In genomic region chr17:79825241-79826030, GRCm38 (mm10) we compare ENCODE assay signal across 8 mouse cellular contexts.
A peak's percentile ranks its signal among the peaks of the same experiment; 100 is the strongest.
DNase-seq lines count a peak whose midpoint lies in the region; ATAC-seq and TF ChIP-seq lines count a peak whose summit lies in the region.
"Had no signal": no experiment of that assay in that cellular context is flagged by ENCODE, and none has a peak within 500 bp of the region (broad histone marks: within the 10 kb centered on the region; RNA-seq: fewer than 3 reads in every experiment).

No protein-coding gene starts in this region.

- peak; percentile 8 to 16 for DNase-seq in heart, adult 9 months (ENCODE audit: low spot score in 2 of 2)
- DNase-seq in neural tube, embryonic 10.5 days (ENCODE audit: extremely low spot score, low spot score): no peak
- no peak for DNase-seq in lung, postnatal 0 days (ENCODE audit: low spot score)

- H3K27me3 ChIP-seq in heart, embryonic 11.5 days (ENCODE audit: control insufficient read depth, insufficient read depth, low read length): no peaks in the 10 kb centered on the region
- no peaks in the 10 kb centered on the region for H3K27me3 ChIP-seq in neural tube, embryonic 14.5 days (ENCODE audit: control insufficient read depth, insufficient read depth, low read length)
- no peaks in the 10 kb centered on the region for H3K27me3 ChIP-seq in forebrain, embryonic 16.5 days (replicated peaks; ENCODE audit: control insufficient read depth, insufficient read depth, low read length)
- H3K27me3 ChIP-seq in lung, postnatal 0 days (replicated peaks; ENCODE audit: insufficient read depth, low read length): no peaks in the 10 kb centered on the region

- H3K27ac ChIP-seq in heart, embryonic 11.5 days (ENCODE audit: low read depth, low read length): no peak overlapping the region
- no peak overlapping the region for H3K27ac ChIP-seq in neural tube, embryonic 14.5 days (ENCODE audit: low read depth, low read length)
- no peak overlapping the region for H3K27ac ChIP-seq in forebrain, embryonic 16.5 days (ENCODE audit: low read length)
- no peak overlapping the region for H3K27ac ChIP-seq in lung, postnatal 0 days (ENCODE audit: low read length)
- H3K27ac ChIP-seq: heart, adult 2 months had no signal

- no peak overlapping the region for H3K4me3 ChIP-seq in heart, embryonic 11.5 days (ENCODE audit: low read depth, low read length)
- no peak overlapping the region for H3K4me3 ChIP-seq in neural tube, embryonic 14.5 days (ENCODE audit: low read depth, low read length)
- no peak overlapping the region for H3K4me3 ChIP-seq in forebrain, embryonic 16.5 days (replicated peaks; ENCODE audit: low read length)
- no peak overlapping the region for H3K4me3 ChIP-seq in lung, postnatal 0 days (ENCODE audit: low read depth, low read length)
- H3K4me3 ChIP-seq: heart, adult 2 months had no signal

- no peaks in the 10 kb centered on the region for H3K4me1 ChIP-seq in heart, embryonic 11.5 days (ENCODE audit: control insufficient read depth, insufficient read depth, low read length)
- no peaks in the 10 kb centered on the region for H3K4me1 ChIP-seq in neural tube, embryonic 14.5 days (ENCODE audit: control insufficient read depth, insufficient read depth, low read length)
- peaks cover 5% of the 10 kb centered on the region; the same call in 1 of the 2 replicates for H3K4me1 ChIP-seq in forebrain, embryonic 16.5 days (replicated peaks; ENCODE audit: control insufficient read depth, insufficient read depth, low read length)
- H3K4me1 ChIP-seq in lung, postnatal 0 days (ENCODE audit: insufficient read depth, low read depth, low read length): no peaks in the 10 kb centered on the region

- TF ChIP-seq EP300 in lung, postnatal 0 days (IDR thresholded peaks at IDR 0.05): no peak

- ATAC-seq in heart, embryonic 11.5 days (replicated peaks; ENCODE audit: insufficient number of reproducible peaks, low FRiP score, low TSS enrichment): no peak
- ATAC-seq in neural tube, embryonic 14.5 days (ENCODE audit: low read depth): peak; percentile 44; the same call in 1 of the 2 replicates
- peak; percentile 49; the same call in 1 of the 2 replicates for ATAC-seq in forebrain, embryonic 16.5 days
- no peak for ATAC-seq in CD4-positive, CD25-positive, alpha-beta regulatory T cell, adult 4 months
- ATAC-seq in lung, postnatal 0 days: no peak

- H3K4me2 ChIP-seq in heart, embryonic 11.5 days: no peak overlapping the region
- H3K4me2 ChIP-seq in neural tube, embryonic 14.5 days (ENCODE audit: low read depth, low read length): no peak overlapping the region
- no peak overlapping the region for H3K4me2 ChIP-seq in forebrain, embryonic 16.5 days (ENCODE audit: low read length)
- no peak overlapping the region for H3K4me2 ChIP-seq in lung, postnatal 0 days (replicated peaks; ENCODE audit: low read depth, low read length)

- WGBS in heart, embryonic 11.5 days (ENCODE audit: insufficient replicate concordance): 74% methylated on average over 11 of the region's 11 CpGs
- 77% methylated on average over 11 of the region's 11 CpGs for WGBS in neural tube, embryonic 14.5 days
- 73% methylated on average over 11 of the region's 11 CpGs for WGBS in forebrain, embryonic 16.5 days
- WGBS in lung, postnatal 0 days: 68% methylated on average over 11 of the region's 11 CpGs

- TF ChIP-seq CTCF in lung, postnatal 0 days (IDR thresholded peaks at IDR 0.05): no peak

- no peak overlapping the region for H3K9ac ChIP-seq in heart, embryonic 11.5 days (ENCODE audit: low read depth, low read length)
- H3K9ac ChIP-seq in neural tube, embryonic 14.5 days (replicated peaks; ENCODE audit: low read depth, low read length): no peak overlapping the region
- no peak overlapping the region for H3K9ac ChIP-seq in forebrain, embryonic 16.5 days (replicated peaks; ENCODE audit: low read depth, low read length)
- no peak overlapping the region for H3K9ac ChIP-seq in lung, postnatal 0 days (replicated peaks; ENCODE audit: low read depth)

- H3K9me3 ChIP-seq in heart, embryonic 11.5 days (replicated peaks; ENCODE audit: control insufficient read depth, low read length): no peaks in the 10 kb centered on the region
- H3K9me3 ChIP-seq in neural tube, embryonic 14.5 days (ENCODE audit: control insufficient read depth, low read length): no peaks in the 10 kb centered on the region
- H3K9me3 ChIP-seq in forebrain, embryonic 16.5 days (ENCODE audit: control insufficient read depth, low read length): no peaks in the 10 kb centered on the region
- no peaks in the 10 kb centered on the region for H3K9me3 ChIP-seq in lung, postnatal 0 days (ENCODE audit: low read length)

- no peaks in the 10 kb centered on the region for H3K36me3 ChIP-seq in heart, embryonic 11.5 days (ENCODE audit: control insufficient read depth, insufficient read depth, low read length)
- H3K36me3 ChIP-seq in neural tube, embryonic 14.5 days (ENCODE audit: control insufficient read depth, insufficient read depth, low read length): no peaks in the 10 kb centered on the region
- H3K36me3 ChIP-seq in forebrain, embryonic 16.5 days (ENCODE audit: control insufficient read depth, insufficient read depth): no peaks in the 10 kb centered on the region
- no peaks in the 10 kb centered on the region for H3K36me3 ChIP-seq in lung, postnatal 0 days (ENCODE audit: insufficient read depth, low read length)

Comparison
In these comparisons a context has a peak if more than half of its experiments do, and no peak if none do; other contexts are left out.
1. DNase-seq: peak in heart, adult 9 months (2 of 2); none in neural tube, embryonic 10.5 days (single experiment) and lung, postnatal 0 days (single experiment).
2. ATAC-seq: peak in neural tube, embryonic 14.5 days (single experiment) and forebrain, embryonic 16.5 days (single experiment); none in heart, embryonic 11.5 days (single experiment), CD4-positive, CD25-positive, alpha-beta regulatory T cell, adult 4 months (single experiment) and lung, postnatal 0 days (single experiment).